ENCODE assay signal across 24 mouse cellular contexts in genomic region chr9:120114051-120114788, GRCm38 (mm10). TPM values are rescaled to one million over a fixed set of nuclear protein-coding genes. Genes with fewer than 3 reads are reported as not detected.
A peak's percentile ranks its signal among the peaks of the same experiment; 100 is the strongest.
DNase-seq lines count a peak whose midpoint lies in the region; ATAC-seq and TF ChIP-seq lines count a peak whose summit lies in the region.
"Had no signal": no experiment of that assay in that cellular context is flagged by ENCODE, and none has a peak within 500 bp of the region (broad histone marks: within the 10 kb centered on the region; RNA-seq: fewer than 3 reads in every experiment).

No protein-coding gene starts in this region.

- DNase-seq in hindbrain, embryonic 10.5 days (ENCODE audit: low spot score) = no peak
- DNase-seq in hindbrain, postnatal 0 days (ENCODE audit: low spot score) = no peak
- DNase-seq in spleen, postnatal 4 days (ENCODE audit: low spot score in 2 of 2) = peak; percentile 15 to 64
- DNase-seq in spleen, postnatal 14 days (ENCODE audit: low spot score in 2 of 2) = no peak
- DNase-seq in stomach, postnatal 0 days (ENCODE audit: low spot score) = peak; percentile 12
- no peak for DNase-seq in kidney, adult 18-20 months
- DNase-seq in adipocyte (ENCODE audit: low spot score) = no peak
- DNase-seq: cerebellum, adult 9-11 months; gastrocnemius, adult 2 months; heart, postnatal 14 days; kidney, postnatal 10 days; lung, postnatal 10 days; right cerebral cortex, postnatal 4 days; thymus, postnatal 36 days had no signal

- 93% methylated on average over 17 of the region's 17 CpGs for WGBS in hindbrain, embryonic 10.5 days
- WGBS in hindbrain, postnatal 0 days = 84% methylated on average over 17 of the region's 17 CpGs
- 74% methylated on average over 17 of the region's 17 CpGs for WGBS in liver, embryonic 12.5 days (ENCODE audit: insufficient replicate concordance)
- 81% methylated on average over 15 of the region's 17 CpGs for WGBS in stomach, postnatal 0 days

- no peak for ATAC-seq in hindbrain, postnatal 0 days
- no peak for ATAC-seq in liver, embryonic 12.5 days
- ATAC-seq in stomach, postnatal 0 days (ENCODE audit: low FRiP score, low TSS enrichment) = no peak
- ATAC-seq: intestine, postnatal 0 days had no signal

- no peak overlapping the region for H3K9ac ChIP-seq in hindbrain, postnatal 0 days (replicated peaks; ENCODE audit: low read length)
- peak overlapping the region; percentile 87 for H3K9ac ChIP-seq in liver, embryonic 12.5 days
- H3K9ac ChIP-seq in stomach, postnatal 0 days (ENCODE audit: low read length) = no peak overlapping the region
- H3K9ac ChIP-seq: hindbrain, embryonic 15.5 days; stomach, embryonic 15.5 days had no signal

- H3K4me1 ChIP-seq in hindbrain, embryonic 10.5 days (replicated peaks) = peaks cover 13% of the 10 kb centered on the region
- H3K4me1 ChIP-seq in hindbrain, postnatal 0 days (ENCODE audit: insufficient read depth, low read length) = peaks cover 5% of the 10 kb centered on the region; the same call in 1 of the 2 replicates
- H3K4me1 ChIP-seq in liver, embryonic 12.5 days = peaks cover 83% of the 10 kb centered on the region
- no peaks in the 10 kb centered on the region for H3K4me1 ChIP-seq in stomach, postnatal 0 days (replicated peaks; ENCODE audit: control insufficient read depth, insufficient read depth)

- peak overlapping the region; percentile 64; the same call in 1 of the 2 replicates for H3K27ac ChIP-seq in hindbrain, embryonic 10.5 days
- H3K27ac ChIP-seq in hindbrain, postnatal 0 days = no peak overlapping the region
- peak overlapping the region; percentile 99 for H3K27ac ChIP-seq in liver, embryonic 12.5 days
- H3K27ac ChIP-seq in stomach, postnatal 0 days (replicated peaks) = no peak overlapping the region
- H3K27ac ChIP-seq: gastrocnemius, adult 2 months; hindbrain, embryonic 15.5 days; layer of hippocampus, adult 2 months had no signal

- no peak for TF ChIP-seq EP300 in stomach, postnatal 0 days (optimal IDR thresholded peaks at IDR 0.05)

- no peak for TF ChIP-seq CTCF in hindbrain, postnatal 0 days (IDR thresholded peaks at IDR 0.05; ENCODE audit: low read depth)
- TF ChIP-seq CTCF in stomach, postnatal 0 days (IDR thresholded peaks at IDR 0.05; ENCODE audit: low read depth) = no peak

- H3K4me3 ChIP-seq in hindbrain, embryonic 10.5 days = no peak overlapping the region
- no peak overlapping the region for H3K4me3 ChIP-seq in hindbrain, postnatal 0 days (ENCODE audit: low read length)
- H3K4me3 ChIP-seq in liver, embryonic 12.5 days = peak overlapping the region; percentile 63
- H3K4me3 ChIP-seq in stomach, postnatal 0 days (ENCODE audit: low read depth, low read length) = no peak overlapping the region
- H3K4me3 ChIP-seq: gastrocnemius, adult 2 months; hindbrain, embryonic 15.5 days; layer of hippocampus, adult 2 months; stomach, embryonic 15.5 days had no signal

- H3K36me3 ChIP-seq in hindbrain, embryonic 10.5 days = peaks cover 24% of the 10 kb centered on the region
- peaks cover 16% of the 10 kb centered on the region for H3K36me3 ChIP-seq in hindbrain, postnatal 0 days (ENCODE audit: insufficient read depth, low read length)
- peaks cover 31% of the 10 kb centered on the region for H3K36me3 ChIP-seq in liver, embryonic 12.5 days
- peaks cover 6% of the 10 kb centered on the region; the same call in 1 of the 2 replicates for H3K36me3 ChIP-seq in stomach, postnatal 0 days (ENCODE audit: control insufficient read depth, insufficient read depth, low read length)

- no peak overlapping the region for H3K4me2 ChIP-seq in hindbrain, postnatal 0 days (ENCODE audit: low read depth, low read length)
- peak overlapping the region; percentile 94 for H3K4me2 ChIP-seq in liver, embryonic 12.5 days
- no peak overlapping the region for H3K4me2 ChIP-seq in stomach, postnatal 0 days (replicated peaks; ENCODE audit: low read depth)
- H3K4me2 ChIP-seq: hindbrain, embryonic 15.5 days; stomach, embryonic 15.5 days had no signal

- H3K27me3 ChIP-seq in hindbrain, embryonic 10.5 days (ENCODE audit: insufficient read depth, poor library complexity, severe bottlenecking) = no peaks in the 10 kb centered on the region
- H3K27me3 ChIP-seq in hindbrain, postnatal 0 days (ENCODE audit: insufficient read depth, low read length) = no peaks in the 10 kb centered on the region
- H3K27me3 ChIP-seq in liver, embryonic 12.5 days (replicated peaks) = no peaks in the 10 kb centered on the region
- H3K27me3 ChIP-seq in stomach, postnatal 0 days (ENCODE audit: control insufficient read depth, insufficient read depth, low read length) = no peaks in the 10 kb centered on the region
- H3K27me3 ChIP-seq: hindbrain, embryonic 15.5 days; stomach, embryonic 15.5 days had no signal

- H3K9me3 ChIP-seq in hindbrain, embryonic 10.5 days = no peaks in the 10 kb centered on the region
- H3K9me3 ChIP-seq in hindbrain, postnatal 0 days (ENCODE audit: low read length) = no peaks in the 10 kb centered on the region
- H3K9me3 ChIP-seq in liver, embryonic 12.5 days (replicated peaks) = no peaks in the 10 kb centered on the region
- no peaks in the 10 kb centered on the region for H3K9me3 ChIP-seq in stomach, postnatal 0 days (ENCODE audit: control insufficient read depth, low read length)
- H3K9me3 ChIP-seq: hindbrain, embryonic 15.5 days; stomach, embryonic 15.5 days had no signal

RNA-seq across cellular contexts. Expression of gene Slc25a38, which starts 4.0 kb away (rescaled TPM):
- polyA plus RNA-seq in hindbrain, embryonic 10.5 days (2016; fragmentation: Nextera tagmentation; extraction: Ambion mirVana) = 41.6 and 43.5 TPM in 2 replicates
- total RNA-seq in hindbrain, postnatal 0 days (2014; rRNA removed) = 50.3 and 64.0 TPM in 2 replicates
- polyA plus RNA-seq in hindbrain, postnatal 0 days (2015; fragmentation: Nextera tagmentation; extraction: Ambion mirVana) = 37.1 and 39.8 TPM in 2 replicates
- 142 and 144 TPM in 2 replicates for polyA plus RNA-seq in liver, embryonic 12.5 days (2016; fragmentation: Nextera tagmentation; extraction: Ambion mirVana)
- 16.3 and 18.2 TPM in 2 replicates for polyA plus RNA-seq in stomach, postnatal 0 days (2015; fragmentation: Nextera tagmentation; extraction: Ambion mirVana)

RNA-seq across cellular contexts. Expression of gene Rpsa, which starts 13.3 kb away (rescaled TPM):
- polyA plus RNA-seq in hindbrain, embryonic 10.5 days (2016; fragmentation: Nextera tagmentation; extraction: Ambion mirVana) = 1,315 and 1,519 TPM in 2 replicates
- total RNA-seq in hindbrain, postnatal 0 days (2014; rRNA removed) = 1,033 and 1,545 TPM in 2 replicates
- 868 and 912 TPM in 2 replicates for polyA plus RNA-seq in hindbrain, postnatal 0 days (2015; fragmentation: Nextera tagmentation; extraction: Ambion mirVana)
- polyA plus RNA-seq in liver, embryonic 12.5 days (2016; fragmentation: Nextera tagmentation; extraction: Ambion mirVana) = 1,191 and 1,263 TPM in 2 replicates
- polyA plus RNA-seq in stomach, postnatal 0 days (2015; fragmentation: Nextera tagmentation; extraction: Ambion mirVana) = 941 and 957 TPM in 2 replicates

RNA-seq across cellular contexts. Expression of gene Ccr8, which starts 22.3 kb away (rescaled TPM):
- polyA plus RNA-seq in hindbrain, embryonic 10.5 days (2016; fragmentation: Nextera tagmentation; extraction: Ambion mirVana) = not detected in 2 replicates
- total RNA-seq in hindbrain, postnatal 0 days (2014; rRNA removed) = not detected in 2 replicates
- not detected in 2 replicates for polyA plus RNA-seq in hindbrain, postnatal 0 days (2015; fragmentation: Nextera tagmentation; extraction: Ambion mirVana)
- polyA plus RNA-seq in liver, embryonic 12.5 days (2016; fragmentation: Nextera tagmentation; extraction: Ambion mirVana) = not detected in 2 replicates
- polyA plus RNA-seq in stomach, postnatal 0 days (2015; fragmentation: Nextera tagmentation; extraction: Ambion mirVana) = 0.07 and 0.13 TPM in 2 replicates
- total RNA-seq: adrenal gland, adult 18-20 months; gastrocnemius, adult 2 months; granulocyte monocyte progenitor cell, adult 5-6 weeks; layer of hippocampus, adult 2 months; megakaryocyte-erythroid progenitor cell, adult 5-6 weeks had no signal
- polyA plus RNA-seq: hindbrain, embryonic 15.5 days; neural tube, embryonic 14.5 days had no signal

RNA-seq across cellular contexts. Expression of gene Mobp, which starts 35.3 kb away (rescaled TPM):
- 0.22 and 0.26 TPM in 2 replicates for polyA plus RNA-seq in hindbrain, embryonic 10.5 days (2016; fragmentation: Nextera tagmentation; extraction: Ambion mirVana)
- total RNA-seq in hindbrain, postnatal 0 days (2014; rRNA removed) = 13.4 and 16.7 TPM in 2 replicates
- 6.8 and 11.1 TPM in 2 replicates for polyA plus RNA-seq in hindbrain, postnatal 0 days (2015; fragmentation: Nextera tagmentation; extraction: Ambion mirVana)
- not detected in 2 replicates for polyA plus RNA-seq in liver, embryonic 12.5 days (2016; fragmentation: Nextera tagmentation; extraction: Ambion mirVana)
- 0.32 and 0.51 TPM in 2 replicates for polyA plus RNA-seq in stomach, postnatal 0 days (2015; fragmentation: Nextera tagmentation; extraction: Ambion mirVana)
- total RNA-seq: adrenal gland, adult 18-20 months; gastrocnemius, adult 2 months; granulocyte monocyte progenitor cell, adult 5-6 weeks; heart, postnatal 14 days; megakaryocyte-erythroid progenitor cell, adult 5-6 weeks had no signal
- polyA plus RNA-seq: limb, embryonic 14.5 days had no signal

RNA-seq across cellular contexts. Expression of gene Cx3cr1, which starts 44.5 kb away (rescaled TPM):
- polyA plus RNA-seq in hindbrain, embryonic 10.5 days (2016; fragmentation: Nextera tagmentation; extraction: Ambion mirVana) = 6.3 and 8.2 TPM in 2 replicates
- total RNA-seq in hindbrain, postnatal 0 days (2014; rRNA removed) = 17.3 and 21.5 TPM in 2 replicates
- 12.2 and 13.0 TPM in 2 replicates for polyA plus RNA-seq in hindbrain, postnatal 0 days (2015; fragmentation: Nextera tagmentation; extraction: Ambion mirVana)
- 5.4 and 6.0 TPM in 2 replicates for polyA plus RNA-seq in liver, embryonic 12.5 days (2016; fragmentation: Nextera tagmentation; extraction: Ambion mirVana)
- polyA plus RNA-seq in stomach, postnatal 0 days (2015; fragmentation: Nextera tagmentation; extraction: Ambion mirVana) = 8.6 and 9.5 TPM in 2 replicates

Comparison
In these comparisons a context has a peak if more than half of its experiments do, and no peak if none do; other contexts are left out.
1. DNase-seq: peak in spleen, postnatal 4 days (2 of 2) and stomach, postnatal 0 days (single experiment); none in hindbrain, embryonic 10.5 days (single experiment), hindbrain, postnatal 0 days (single experiment), spleen, postnatal 14 days (0 of 2), kidney, adult 18-20 months (single experiment) and adipocyte (single experiment).
2. H3K27ac ChIP-seq: peak in hindbrain, embryonic 10.5 days (single experiment) and liver, embryonic 12.5 days (single experiment); none in hindbrain, postnatal 0 days (single experiment) and stomach, postnatal 0 days (single experiment).